Comparison of ENCODE assay signal across 20 mouse cellular contexts in the genomic region with DNA sequence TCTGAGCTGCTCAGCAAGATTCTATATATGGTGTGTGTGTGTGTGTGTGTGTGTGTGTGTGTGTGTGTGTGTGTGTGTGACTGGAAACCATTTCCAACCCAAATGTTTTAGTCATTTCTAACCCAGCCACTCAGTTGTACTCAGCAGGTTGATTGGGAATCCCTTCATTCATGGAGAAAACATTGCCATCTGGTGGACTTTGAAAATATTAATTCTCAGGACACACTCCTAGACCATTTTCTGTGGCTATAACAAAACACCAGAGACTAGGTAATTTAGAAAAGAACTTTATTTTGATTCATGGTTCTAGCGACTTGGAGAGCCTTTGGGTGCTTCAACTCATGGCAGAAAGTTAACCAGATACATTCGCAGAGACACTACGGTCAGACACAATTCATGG.
DNase-seq lines count a peak whose midpoint lies in the region; ATAC-seq and TF ChIP-seq lines count a peak whose summit lies in the region.
"Had no signal": no experiment of that assay in that cellular context is flagged by ENCODE, and none has a peak within 500 bp of the region (broad histone marks: within the 10 kb centered on the region; RNA-seq: fewer than 3 reads in every experiment).

No protein-coding gene starts in this region.

- H3K4me1 ChIP-seq in embryonic facial prominence, embryonic 11.5 days (ENCODE audit: control insufficient read depth, insufficient read depth, low read length), result no peaks in the 10 kb centered on the region; the same call in 1 of the 2 replicates
- H3K4me1 ChIP-seq in embryonic facial prominence, embryonic 10.5 days, result peaks cover 4% of the 10 kb centered on the region; the same call in 1 of the 2 replicates
- H3K4me1 ChIP-seq in kidney, postnatal 0 days (replicated peaks; ENCODE audit: insufficient read depth, low read length), result no peaks in the 10 kb centered on the region
- H3K4me1 ChIP-seq in midbrain, postnatal 0 days (ENCODE audit: insufficient read depth, low read length), result no peaks in the 10 kb centered on the region
- no peaks in the 10 kb centered on the region for H3K4me1 ChIP-seq in midbrain, embryonic 16.5 days (ENCODE audit: control insufficient read depth, insufficient read depth, low read length)
- H3K4me1 ChIP-seq in lung, adult 2 months (ENCODE audit: control insufficient read depth, insufficient read depth, low read length), result no peaks in the 10 kb centered on the region
- H3K4me1 ChIP-seq: embryonic facial prominence, embryonic 12.5 days; heart, embryonic 12.5 days; neural tube, embryonic 15.5 days had no signal

- H3K9ac ChIP-seq in embryonic facial prominence, embryonic 11.5 days (replicated peaks; ENCODE audit: low read length), result no peak overlapping the region
- H3K9ac ChIP-seq in kidney, postnatal 0 days (ENCODE audit: low read depth, low read length), result no peak overlapping the region
- no peak overlapping the region for H3K9ac ChIP-seq in midbrain, postnatal 0 days (replicated peaks; ENCODE audit: low read length, poor library complexity, severe bottlenecking)
- no peak overlapping the region for H3K9ac ChIP-seq in midbrain, embryonic 16.5 days (ENCODE audit: low read depth, low read length)
- H3K9ac ChIP-seq: embryonic facial prominence, embryonic 12.5 days; heart, embryonic 12.5 days; hindbrain, embryonic 14.5 days; neural tube, embryonic 15.5 days had no signal

- no peaks in the 10 kb centered on the region for H3K9me3 ChIP-seq in embryonic facial prominence, embryonic 11.5 days (replicated peaks; ENCODE audit: control insufficient read depth, low read length)
- H3K9me3 ChIP-seq in embryonic facial prominence, embryonic 10.5 days, result no peaks in the 10 kb centered on the region
- H3K9me3 ChIP-seq in kidney, postnatal 0 days (replicated peaks; ENCODE audit: low read length), result no peaks in the 10 kb centered on the region
- no peaks in the 10 kb centered on the region for H3K9me3 ChIP-seq in midbrain, postnatal 0 days (ENCODE audit: low read length)
- no peaks in the 10 kb centered on the region for H3K9me3 ChIP-seq in midbrain, embryonic 16.5 days (replicated peaks; ENCODE audit: control insufficient read depth, low read length, poor library complexity, severe bottlenecking)
- H3K9me3 ChIP-seq: embryonic facial prominence, embryonic 12.5 days; heart, embryonic 12.5 days; neural tube, embryonic 15.5 days had no signal

- 82% methylated on average over 3 of the region's 3 CpGs for WGBS in embryonic facial prominence, embryonic 11.5 days
- WGBS in embryonic facial prominence, embryonic 10.5 days, result 80% methylated on average over 3 of the region's 3 CpGs
- WGBS in kidney, postnatal 0 days, result 81% methylated on average over 3 of the region's 3 CpGs
- WGBS in midbrain, postnatal 0 days, result 85% methylated on average over 3 of the region's 3 CpGs
- 86% methylated on average over 3 of the region's 3 CpGs for WGBS in midbrain, embryonic 16.5 days
- WGBS in lung, adult 2 months, result 91% methylated on average over 3 of the region's 3 CpGs

- peak; percentile 38; the same call in 1 of the 2 replicates for TF ChIP-seq CTCF in kidney, postnatal 0 days (IDR thresholded peaks at IDR 0.05; ENCODE audit: low read depth)
- peak; percentile 51 for TF ChIP-seq CTCF in midbrain, postnatal 0 days (IDR thresholded peaks at IDR 0.05)
- TF ChIP-seq CTCF in lung, adult 2 months (IDR thresholded peaks at IDR 0.05; ENCODE audit: insufficient read depth, low read length), result no peak

- no peaks in the 10 kb centered on the region for H3K36me3 ChIP-seq in embryonic facial prominence, embryonic 11.5 days (replicated peaks; ENCODE audit: control insufficient read depth, insufficient read depth, low read depth, low read length)
- H3K36me3 ChIP-seq in embryonic facial prominence, embryonic 10.5 days (replicated peaks), result no peaks in the 10 kb centered on the region
- no peaks in the 10 kb centered on the region for H3K36me3 ChIP-seq in kidney, postnatal 0 days (ENCODE audit: insufficient read depth, low read length)
- H3K36me3 ChIP-seq in midbrain, postnatal 0 days (ENCODE audit: insufficient read depth, low read length), result no peaks in the 10 kb centered on the region
- H3K36me3 ChIP-seq in midbrain, embryonic 16.5 days (ENCODE audit: control insufficient read depth, insufficient read depth, low read length), result no peaks in the 10 kb centered on the region
- H3K36me3 ChIP-seq: embryonic facial prominence, embryonic 12.5 days; heart, embryonic 12.5 days; neural tube, embryonic 15.5 days had no signal

- no peaks in the 10 kb centered on the region for H3K27me3 ChIP-seq in embryonic facial prominence, embryonic 11.5 days (ENCODE audit: control insufficient read depth, insufficient read depth, low read length)
- no peaks in the 10 kb centered on the region for H3K27me3 ChIP-seq in embryonic facial prominence, embryonic 10.5 days (replicated peaks; ENCODE audit: low read depth, poor library complexity, severe bottlenecking)
- no peaks in the 10 kb centered on the region for H3K27me3 ChIP-seq in kidney, postnatal 0 days (ENCODE audit: insufficient read depth, low read length)
- H3K27me3 ChIP-seq in midbrain, postnatal 0 days (ENCODE audit: insufficient read depth, low read length), result no peaks in the 10 kb centered on the region
- no peaks in the 10 kb centered on the region for H3K27me3 ChIP-seq in midbrain, embryonic 16.5 days (ENCODE audit: control insufficient read depth, insufficient read depth, low read depth, low read length)
- H3K27me3 ChIP-seq: embryonic facial prominence, embryonic 12.5 days; neural tube, embryonic 15.5 days had no signal

- no peak overlapping the region for H3K27ac ChIP-seq in embryonic facial prominence, embryonic 11.5 days (replicated peaks; ENCODE audit: low read depth, low read length)
- H3K27ac ChIP-seq in embryonic facial prominence, embryonic 10.5 days (replicated peaks), result no peak overlapping the region
- H3K27ac ChIP-seq in kidney, postnatal 0 days, result no peak overlapping the region
- H3K27ac ChIP-seq in midbrain, postnatal 0 days (ENCODE audit: low read depth, low read length), result no peak overlapping the region
- no peak overlapping the region for H3K27ac ChIP-seq in midbrain, embryonic 16.5 days (ENCODE audit: low read length)
- H3K27ac ChIP-seq: embryonic facial prominence, embryonic 12.5 days; hindbrain, embryonic 14.5 days; neural tube, embryonic 15.5 days had no signal

- DNase-seq in embryonic facial prominence, embryonic 11.5 days (ENCODE audit: low spot score), result peak; percentile 21
- DNase-seq in embryonic facial prominence, embryonic 10.5 days (ENCODE audit: low spot score), result no peak
- no peak for DNase-seq in kidney, postnatal 0 days (ENCODE audit: low spot score)
- no peak for DNase-seq in kidney, adult 11 months
- peak; percentile 41 for DNase-seq in midbrain, postnatal 0 days (ENCODE audit: low spot score)
- DNase-seq in neural tube, embryonic 10.5 days (ENCODE audit: extremely low spot score, low spot score), result no peak
- DNase-seq in lung, adult 2 months, result no peak
- DNase-seq: cerebellum, adult 8-10 months; heart, postnatal 14 days; left cerebral cortex, postnatal 4 days; liver; thymus, postnatal 14 days had no signal

- no peak overlapping the region for H3K4me3 ChIP-seq in embryonic facial prominence, embryonic 11.5 days (ENCODE audit: low read depth, low read length)
- no peak overlapping the region for H3K4me3 ChIP-seq in embryonic facial prominence, embryonic 10.5 days
- no peak overlapping the region for H3K4me3 ChIP-seq in kidney, postnatal 0 days (replicated peaks; ENCODE audit: low read depth, low read length)
- H3K4me3 ChIP-seq in midbrain, postnatal 0 days (ENCODE audit: low read depth, low read length), result no peak overlapping the region
- H3K4me3 ChIP-seq in midbrain, embryonic 16.5 days (ENCODE audit: low read depth, low read length), result no peak overlapping the region
- H3K4me3 ChIP-seq in lung, adult 2 months (replicated peaks; ENCODE audit: extremely low read depth, low read depth, low read length), result no peak overlapping the region
- H3K4me3 ChIP-seq: embryonic facial prominence, embryonic 12.5 days; heart, embryonic 12.5 days; myocyte; neural tube, embryonic 15.5 days had no signal

- TF ChIP-seq POLR2A in lung, adult 2 months (IDR thresholded peaks at IDR 0.05; ENCODE audit: borderline replicate concordance, extremely low read depth, low read depth, low read length), result no peak

- no peak for ATAC-seq in embryonic facial prominence, embryonic 11.5 days (replicated peaks; ENCODE audit: insufficient number of reproducible peaks, low FRiP score, low TSS enrichment, low read depth)
- no peak for ATAC-seq in kidney, postnatal 0 days (replicated peaks; ENCODE audit: low FRiP score, low read depth)
- no peak for ATAC-seq in midbrain, postnatal 0 days (ENCODE audit: low FRiP score)
- ATAC-seq in midbrain, embryonic 16.5 days, result no peak
- ATAC-seq: intestine, embryonic 16.5 days had no signal

- H3K4me2 ChIP-seq in embryonic facial prominence, embryonic 11.5 days (ENCODE audit: low read depth, low read length), result no peak overlapping the region
- H3K4me2 ChIP-seq in kidney, postnatal 0 days (ENCODE audit: low read length), result no peak overlapping the region
- H3K4me2 ChIP-seq in midbrain, postnatal 0 days (ENCODE audit: low read depth, low read length, poor library complexity, severe bottlenecking), result no peak overlapping the region
- no peak overlapping the region for H3K4me2 ChIP-seq in midbrain, embryonic 16.5 days (ENCODE audit: low read length)
- H3K4me2 ChIP-seq: embryonic facial prominence, embryonic 12.5 days; heart, embryonic 12.5 days; hindbrain, embryonic 14.5 days; midbrain, embryonic 11.5 days; neural tube, embryonic 15.5 days had no signal

Comparison
In these comparisons a context has a peak if more than half of its experiments do, and no peak if none do; other contexts are left out.
1. DNase-seq: peak in embryonic facial prominence, embryonic 11.5 days (single experiment) and midbrain, postnatal 0 days (single experiment); none in embryonic facial prominence, embryonic 10.5 days (single experiment), kidney, postnatal 0 days (single experiment), kidney, adult 11 months (single experiment), neural tube, embryonic 10.5 days (single experiment) and lung, adult 2 months (single experiment).